Mouse (Mus musculus): ENCODE results near the gene Tmbim6. TPM values are rescaled to one million over a fixed set of nuclear protein-coding genes. Genes with fewer than 3 reads are reported as not detected.

The Tmbim6 gene
- 237 and 246 TPM in 2 replicates for polyA plus RNA-seq (2014; fragmentation: Nextera tagmentation; extraction: Ambion mirVana)

- DNase-seq (ENCODE audit: low spot score) = peak; percentile 98
- H3K9me3 ChIP-seq (ENCODE audit: control insufficient read depth, low read length) = no peaks in the 10 kb centered on the region
- under 1% methylated on average over 51 of the region's 51 CpGs for WGBS
- H3K4me2 ChIP-seq (ENCODE audit: low read depth) = peak within 1 kb of the TSS; percentile 93
- H3K27me3 ChIP-seq (ENCODE audit: control insufficient read depth, insufficient read depth, low read length) = no peaks in the 10 kb centered on the region
- H3K27ac ChIP-seq (ENCODE audit: low read depth, low read length) = peak within 1 kb of the TSS; percentile 65; the same call in 1 of the 2 replicates
- peaks cover 7% of the 10 kb centered on the region for H3K4me1 ChIP-seq (ENCODE audit: control insufficient read depth, insufficient read depth, low read length)
- H3K9ac ChIP-seq (ENCODE audit: low read length) = peak within 1 kb of the TSS; percentile 76
- no peaks in the 10 kb centered on the region for H3K36me3 ChIP-seq (ENCODE audit: control insufficient read depth, insufficient read depth, low read length)
- peak; percentile 100 for ATAC-seq (ENCODE audit: insufficient read depth, low FRiP score, low TSS enrichment)
- H3K4me3 ChIP-seq (ENCODE audit: low read depth, low read length) = peak within 1 kb of the TSS; percentile 83
Observed at GRCm38 (mm10) chr15:99392486-99393385, at the start of gene Tmbim6. TSS of gene Tmbim6 (plus strand) at chr15:99392882.

- Histone ChIP-seq H3K4me1 (ENCODE audit: control insufficient read depth, insufficient read depth, low read length) (peaks cover 13% of the 10 kb centered on the region; the same call in 1 of the 2 replicates), H3K36me3 (ENCODE audit: control insufficient read depth, insufficient read depth, low read length) (no peaks in the 10 kb centered on the region), H3K9me3 (ENCODE audit: control insufficient read depth, low read length) (no peaks in the 10 kb centered on the region), H3K4me3 (ENCODE audit: low read depth, low read length) (no peak overlapping the region), H3K4me2 (ENCODE audit: low read depth) (no peak overlapping the region), H3K27ac (ENCODE audit: low read depth, low read length) (no peak overlapping the region; the same call in 1 of the 2 replicates), H3K27me3 (ENCODE audit: control insufficient read depth, insufficient read depth, low read length) (no peaks in the 10 kb centered on the region), H3K9ac (ENCODE audit: low read length) (no peak overlapping the region)
- no peak for DNase-seq (ENCODE audit: low spot score)
- WGBS = 68% methylated on average over 5 of the region's 5 CpGs
- ATAC-seq (ENCODE audit: insufficient read depth, low FRiP score, low TSS enrichment) = no peak
Observed at GRCm38 (mm10) chr15:99343414-99344147, 49.1 kb upstream of the Tmbim6 start.

- H3K27me3 ChIP-seq (ENCODE audit: control insufficient read depth, insufficient read depth, low read length) = no peaks in the 10 kb centered on the region
- ATAC-seq (ENCODE audit: insufficient read depth, low FRiP score, low TSS enrichment) (no peak), DNase-seq (ENCODE audit: low spot score) (no peak)
- no peak overlapping the region for H3K9ac ChIP-seq (ENCODE audit: low read length)
- no peaks in the 10 kb centered on the region for H3K9me3 ChIP-seq (ENCODE audit: control insufficient read depth, low read length)
- no peak overlapping the region for H3K4me2 ChIP-seq (ENCODE audit: low read depth)
- H3K27ac ChIP-seq (ENCODE audit: low read depth, low read length) = no peak overlapping the region; the same call in 1 of the 2 replicates
- peaks cover 13% of the 10 kb centered on the region; the same call in 1 of the 2 replicates for H3K4me1 ChIP-seq (ENCODE audit: control insufficient read depth, insufficient read depth, low read length)
- 67% methylated on average over 8 of the region's 8 CpGs for WGBS
- H3K36me3 ChIP-seq (ENCODE audit: control insufficient read depth, insufficient read depth, low read length) = no peaks in the 10 kb centered on the region
- H3K4me3 ChIP-seq (ENCODE audit: low read depth, low read length) = no peak overlapping the region
Observed at GRCm38 (mm10) chr15:99344148-99344870, 48.4 kb upstream of the Tmbim6 start.

DNA sequence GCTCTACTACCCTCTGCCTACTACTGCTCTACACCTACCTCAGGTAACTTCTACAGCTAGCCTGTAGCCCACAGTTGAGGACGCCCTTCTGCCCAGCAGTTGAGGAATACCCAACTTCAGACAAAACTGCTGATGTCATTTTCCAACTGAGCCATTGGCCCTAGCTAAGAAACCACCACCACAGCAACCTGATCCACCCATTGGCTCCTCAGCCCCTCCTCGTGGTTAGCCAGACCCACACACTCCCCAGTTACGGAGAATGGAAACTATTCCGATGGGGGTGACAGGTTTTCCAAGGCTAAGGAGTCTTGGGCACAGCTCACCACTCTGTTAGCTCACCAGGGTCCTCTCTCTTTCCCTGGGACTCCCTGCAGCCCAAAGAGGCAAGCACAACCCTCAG, 47.7 kb upstream of the Tmbim6 start:
- Histone ChIP-seq H3K9ac (ENCODE audit: low read length) (no peak overlapping the region), H3K9me3 (ENCODE audit: control insufficient read depth, low read length) (no peaks in the 10 kb centered on the region), H3K4me1 (ENCODE audit: control insufficient read depth, insufficient read depth, low read length) (peaks cover 15% of the 10 kb centered on the region; the same call in 1 of the 2 replicates), H3K27me3 (ENCODE audit: control insufficient read depth, insufficient read depth, low read length) (no peaks in the 10 kb centered on the region), H3K27ac (ENCODE audit: low read depth, low read length) (no peak overlapping the region), H3K4me3 (ENCODE audit: low read depth, low read length) (no peak overlapping the region), H3K4me2 (ENCODE audit: low read depth) (no peak overlapping the region), H3K36me3 (ENCODE audit: control insufficient read depth, insufficient read depth, low read length) (no peaks in the 10 kb centered on the region)
- DNase-seq (ENCODE audit: low spot score) = no peak
- 74% methylated on average over 4 of the region's 4 CpGs for WGBS
- ATAC-seq (ENCODE audit: insufficient read depth, low FRiP score, low TSS enrichment) = no peak

DNA sequence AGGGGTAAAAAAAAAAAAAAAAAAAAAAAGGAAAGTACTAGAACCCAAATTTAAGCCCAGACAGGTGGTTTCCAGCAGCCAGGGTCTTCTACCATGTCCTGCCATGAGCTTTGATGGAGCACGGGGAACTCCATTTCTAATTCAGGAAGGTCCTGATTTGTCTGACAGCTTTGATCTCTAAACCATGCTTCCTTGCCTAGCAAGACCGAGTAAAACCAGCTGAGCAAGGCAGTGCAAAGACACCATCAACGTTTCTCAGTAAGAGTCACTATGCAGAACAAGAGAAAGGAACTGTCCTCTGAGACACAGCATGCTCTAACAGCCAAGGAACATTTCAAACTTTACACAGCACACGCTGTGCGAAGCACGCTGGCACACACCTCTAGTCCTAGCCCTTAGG, 41.1 kb upstream of the Tmbim6 start:
- ATAC-seq (ENCODE audit: insufficient read depth, low FRiP score, low TSS enrichment) (no peak), DNase-seq (ENCODE audit: low spot score) (no peak)
- H3K4me1 ChIP-seq (ENCODE audit: control insufficient read depth, insufficient read depth, low read length) = peaks cover 4% of the 10 kb centered on the region; the same call in 1 of the 2 replicates
- no peaks in the 10 kb centered on the region for H3K36me3 ChIP-seq (ENCODE audit: control insufficient read depth, insufficient read depth, low read length)
- H3K27ac ChIP-seq (ENCODE audit: low read depth, low read length) = no peak overlapping the region
- H3K4me2 ChIP-seq (ENCODE audit: low read depth) = no peak overlapping the region
- no peak overlapping the region for H3K4me3 ChIP-seq (ENCODE audit: low read depth, low read length)
- H3K27me3 ChIP-seq (ENCODE audit: control insufficient read depth, insufficient read depth, low read length) = no peaks in the 10 kb centered on the region
- no peaks in the 10 kb centered on the region for H3K9me3 ChIP-seq (ENCODE audit: control insufficient read depth, low read length)
- WGBS = 89% methylated on average over 6 of the region's 6 CpGs
- H3K9ac ChIP-seq (ENCODE audit: low read length) = no peak overlapping the region

- no peak overlapping the region for H3K9ac ChIP-seq (ENCODE audit: low read length)
- no peak for ATAC-seq (ENCODE audit: insufficient read depth, low FRiP score, low TSS enrichment)
- no peaks in the 10 kb centered on the region for H3K9me3 ChIP-seq (ENCODE audit: control insufficient read depth, low read length)
- H3K4me2 ChIP-seq (ENCODE audit: low read depth) = no peak overlapping the region
- no peak overlapping the region for H3K4me3 ChIP-seq (ENCODE audit: low read depth, low read length)
- H3K4me1 ChIP-seq (ENCODE audit: control insufficient read depth, insufficient read depth, low read length) = peaks cover 4% of the 10 kb centered on the region; the same call in 1 of the 2 replicates
- WGBS = 84% methylated on average over 5 of the region's 5 CpGs
- H3K36me3 ChIP-seq (ENCODE audit: control insufficient read depth, insufficient read depth, low read length) = no peaks in the 10 kb centered on the region
- no peak overlapping the region for H3K27ac ChIP-seq (ENCODE audit: low read depth, low read length)
- DNase-seq (ENCODE audit: low spot score) = no peak
- no peaks in the 10 kb centered on the region for H3K27me3 ChIP-seq (ENCODE audit: control insufficient read depth, insufficient read depth, low read length)
Observed at GRCm38 (mm10) chr15:99352306-99352705, 40.4 kb upstream of the Tmbim6 start.

DNA sequence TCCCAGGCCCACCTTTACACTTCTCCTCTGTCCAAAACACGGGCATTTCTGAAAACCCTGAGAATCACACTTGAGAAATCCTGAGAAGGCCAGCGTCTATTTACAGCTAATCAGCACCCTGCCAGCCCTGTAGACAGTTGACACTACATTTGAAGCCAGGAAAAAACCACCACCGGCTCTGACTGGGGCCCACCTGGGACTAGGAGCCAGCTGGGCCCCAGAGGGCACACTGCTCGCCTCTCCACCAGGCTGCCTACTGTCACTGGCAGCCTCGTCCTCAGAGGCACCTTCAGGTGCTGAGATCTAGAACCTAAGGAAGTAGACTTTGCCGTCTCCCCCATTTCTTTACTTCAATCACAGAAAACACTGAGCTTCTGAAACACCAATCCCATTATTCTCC, 37.0 kb upstream of the Tmbim6 start:
- H3K4me1 ChIP-seq (ENCODE audit: control insufficient read depth, insufficient read depth, low read length) = no peaks in the 10 kb centered on the region
- H3K4me2 ChIP-seq (ENCODE audit: low read depth) = no peak overlapping the region
- H3K27me3 ChIP-seq (ENCODE audit: control insufficient read depth, insufficient read depth, low read length) = no peaks in the 10 kb centered on the region
- no peak overlapping the region for H3K4me3 ChIP-seq (ENCODE audit: low read depth, low read length)
- H3K9me3 ChIP-seq (ENCODE audit: control insufficient read depth, low read length) = no peaks in the 10 kb centered on the region
- no peak overlapping the region for H3K9ac ChIP-seq (ENCODE audit: low read length)
- DNase-seq (ENCODE audit: low spot score) (no peak), ATAC-seq (ENCODE audit: insufficient read depth, low FRiP score, low TSS enrichment) (no peak)
- H3K27ac ChIP-seq (ENCODE audit: low read depth, low read length) = no peak overlapping the region
- WGBS = 74% methylated on average over 6 of the region's 6 CpGs
- no peaks in the 10 kb centered on the region for H3K36me3 ChIP-seq (ENCODE audit: control insufficient read depth, insufficient read depth, low read length)

DNA sequence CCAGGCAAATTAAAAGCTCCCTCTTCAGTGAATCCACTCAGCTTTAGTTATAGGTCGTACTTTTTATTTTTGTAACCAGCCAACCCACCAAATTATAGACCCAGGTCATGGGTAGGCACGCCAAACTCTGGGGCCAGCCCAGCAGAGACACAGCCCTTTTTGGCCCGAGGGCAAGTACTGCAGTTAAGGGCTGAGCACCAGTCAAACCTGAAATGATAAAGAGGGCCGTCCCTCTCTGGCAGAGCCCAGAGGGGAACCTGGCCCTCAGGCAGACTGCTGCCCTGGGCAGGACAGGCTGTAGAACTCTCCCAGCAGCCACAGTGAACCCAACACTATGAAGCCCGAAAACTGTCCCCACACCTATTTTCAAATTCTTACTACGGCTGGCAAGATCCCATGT, 36.2 kb upstream of the Tmbim6 start:
- H3K36me3 ChIP-seq (ENCODE audit: control insufficient read depth, insufficient read depth, low read length) = no peaks in the 10 kb centered on the region
- no peaks in the 10 kb centered on the region for H3K27me3 ChIP-seq (ENCODE audit: control insufficient read depth, insufficient read depth, low read length)
- no peak for ATAC-seq (ENCODE audit: insufficient read depth, low FRiP score, low TSS enrichment)
- H3K27ac ChIP-seq (ENCODE audit: low read depth, low read length) = no peak overlapping the region
- no peak overlapping the region for H3K9ac ChIP-seq (ENCODE audit: low read length)
- H3K4me1 ChIP-seq (ENCODE audit: control insufficient read depth, insufficient read depth, low read length) = no peaks in the 10 kb centered on the region
- H3K9me3 ChIP-seq (ENCODE audit: control insufficient read depth, low read length) = no peaks in the 10 kb centered on the region
- no peak overlapping the region for H3K4me3 ChIP-seq (ENCODE audit: low read depth, low read length)
- DNase-seq (ENCODE audit: low spot score) = no peak
- WGBS = 84% methylated on average over 6 of the region's 6 CpGs
- no peak overlapping the region; the same call in 1 of the 2 replicates for H3K4me2 ChIP-seq (ENCODE audit: low read depth)

Measured in neural tube, embryonic 11.5 days (tissue).